Mouse (Mus musculus) CH12.LX (cell line): ENCODE data around the gene Plxna1. TPM values are rescaled to one million over a fixed set of nuclear protein-coding genes. Genes with fewer than 3 reads are reported as not detected.

Experiments used
- DNase-seq: peaks from one replicate; pipeline ENCODE4 v3.0.0-alpha.2; 2013; ENCODE audit errors: extremely low read depth
- H3K27ac ChIP-seq: 2 replicates; pipeline ENCODE4 v1.5.1; 2012; ENCODE audit warnings: low read depth, mild to moderate bottlenecking, control low read depth, moderate library complexity; ENCODE audit not compliant: insufficient read depth
- H3K27me3 ChIP-seq: replicated peaks from 2 replicates; pipeline ENCODE3; 2012; ENCODE audit warnings: inconsistent platforms
- H3K36me3 ChIP-seq, 2 experiments: replicated peaks in 1 of 2; 2 replicates each; pipeline versions ENCODE3 to v1.6.1; 2012; ENCODE audit warnings: inconsistent platforms in 1 of 2, low read length in 1 of 2, mild to moderate bottlenecking in 1 of 2, mixed read lengths in 1 of 2, moderate library complexity in 1 of 2; ENCODE audit not compliant: control insufficient read depth in 1 of 2, insufficient read depth in 1 of 2
- H3K4me1 ChIP-seq, 2 experiments: 2 replicates each; pipeline ENCODE4 v1.6.1; 2012; ENCODE audit warnings: inconsistent platforms in 1 of 2, moderate library complexity in 1 of 2; ENCODE audit not compliant: insufficient read depth in 2 of 2, control insufficient read depth in 1 of 2
- H3K4me2 ChIP-seq: 2 replicates; pipeline ENCODE4 v1.6.1; 2012; ENCODE audit warnings: low read depth, mild to moderate bottlenecking, control low read depth; ENCODE audit not compliant: poor library complexity, insufficient read depth, severe bottlenecking
- H3K4me3 ChIP-seq, 3 experiments: fragments of 150-350 bp in 1 of 3; sonication (generic) in 1 of 3; replicated peaks in 1 of 3; 2 replicates each; pipeline versions ENCODE3 to v1.5.1; 2011 to 2012; ENCODE audit warnings: low read depth in 2 of 3, low read length in 2 of 3, mild to moderate bottlenecking in 2 of 3, moderate library complexity in 2 of 3, control low read depth in 1 of 3, improper control_type of control experiment in 1 of 3, inconsistent platforms in 1 of 3, mixed read lengths in 1 of 3; ENCODE audit not compliant: poor library complexity in 1 of 3
- H3K79me2 ChIP-seq: replicated peaks from 2 replicates; pipeline ENCODE4 v1.6.1; 2012; ENCODE audit warnings: mild to moderate bottlenecking, moderate library complexity; ENCODE audit not compliant: control insufficient read depth, poor library complexity, insufficient read depth, severe bottlenecking; ENCODE audit errors: extremely low read depth
- H3K9ac ChIP-seq: 2 replicates; pipeline ENCODE4 v1.6.1; 2012; ENCODE audit warnings: low read depth, mild to moderate bottlenecking, control low read depth, moderate library complexity; ENCODE audit not compliant: insufficient read depth
- H3K9me3 ChIP-seq: replicated peaks from 2 replicates; pipeline ENCODE3; 2012; ENCODE audit warnings: low read length, inconsistent platforms, mixed read lengths
- BHLHE40 ChIP-seq: IDR thresholded peaks from 2 replicates; pipeline ENCODE4 v1.6.1; 2011; ENCODE audit warnings: mild to moderate bottlenecking, low read depth, low read length, improper control_type of control experiment
- CHD1 ChIP-seq: IDR thresholded peaks from 2 replicates; pipeline ENCODE4 v1.6.1; 2012; ENCODE audit warnings: low read depth, low read length, improper control_type of control experiment, inconsistent platforms
- CTCF ChIP-seq, 2 experiments: IDR thresholded peaks in 1 of 2; conservative IDR thresholded peaks in 1 of 2; 2 replicates each; pipeline ENCODE4 v1.5.1; 2011 to 2012; ENCODE audit warnings: low read depth in 2 of 2, low read length in 2 of 2, improper control_type of control experiment in 1 of 2, inconsistent platforms in 1 of 2, mild to moderate bottlenecking in 1 of 2, moderate library complexity in 1 of 2
- ELF1 ChIP-seq: IDR thresholded peaks from 2 replicates; pipeline ENCODE4 v1.6.1; 2014; ENCODE audit warnings: low read depth, mild to moderate bottlenecking, inconsistent platforms, low read length, improper control_type of control experiment
- HCFC1 ChIP-seq: IDR thresholded peaks from 2 replicates; pipeline ENCODE4 v1.6.1; 2012; ENCODE audit warnings: low read depth, mild to moderate bottlenecking, inconsistent platforms, low read length, improper control_type of control experiment
- POLR2AphosphoS2 ChIP-seq: IDR thresholded peaks from 2 replicates; pipeline ENCODE4 v1.6.1; 2011; ENCODE audit warnings: low read depth, low read length, improper control_type of control experiment
- USF2 ChIP-seq: conservative IDR thresholded peaks from 2 replicates; pipeline ENCODE4 v1.6.1; 2011; ENCODE audit warnings: low read depth, low read length, improper control_type of control experiment
- ZKSCAN1 ChIP-seq: IDR thresholded peaks from 2 replicates; pipeline ENCODE4 v1.6.1; 2012; ENCODE audit warnings: low read depth, inconsistent platforms, low read length, improper control_type of control experiment, borderline replicate concordance
- dilution Hi-C: fragments of 300-500 bp; cut with MboI; formaldehyde crosslinking; loops from 2 replicates; pipeline ENCODE4 v1.14.3; 2020; ENCODE audit warnings: low sequenced_read_pairs; ENCODE audit not compliant: extremely low pct_unique_long_range_greater_than_20kb, extremely low pct_ligation_motif_present
- in situ Hi-C: fragments of 300-500 bp; cut with MboI; formaldehyde crosslinking; loops from 3 replicates; pipeline ENCODE4 v1.14.3; 2019; ENCODE audit warnings: low sequenced_read_pairs, low pct_ligation_motif_present, low pct_unique_long_range_greater_than_20kb, mixed read lengths
- polyA plus RNA-seq: library from polyadenylated mRNA; unstranded; fragments of >175 nt; gene quantifications from 2 replicates; pipeline ENCODE4 v1.2.1, GENCODE M21; 2012; ENCODE audit warnings: low read depth; ENCODE audit not compliant: insufficient read length
- total RNA-seq, 2 experiments: library from RNA; depleted of rRNA; stranded (reverse); fragments of 300-350 nt in 1 of 2; fragments of >200 nt in 1 of 2; gene quantifications; 2 replicates each; pipeline ENCODE4 v1.2.3; 2012 to 2014

The Plxna1 gene
- total and polyA plus RNA-seq, 3 experiments: 8.9 to 29.5 (median 18.5) TPM

- peak overlapping the region in 1 of 3 experiments; percentile 54 for H3K4me3 ChIP-seq
- TF ChIP-seq CHD1: no peak
- no peak for TF ChIP-seq POLR2AphosphoS2
- TF ChIP-seq ELF1: no peak
- TF ChIP-seq, all 38 proteins: peak for 0
- dilution Hi-C loops (no loop called here), in situ Hi-C loops (no loop called here)
- peaks cover 6 to 33% of the 10 kb centered on the region in 2 experiments for H3K36me3 ChIP-seq
- H3K4me2 ChIP-seq: no peak overlapping the region
- H3K27ac ChIP-seq: no peak overlapping the region
- no peaks in the 10 kb centered on the region for H3K79me2 ChIP-seq
- H3K9me3 ChIP-seq: peaks cover 10% of the 10 kb centered on the region
- H3K27me3 ChIP-seq: no peaks in the 10 kb centered on the region
- no peak for DNase-seq
- H3K9ac ChIP-seq: no peak overlapping the region
- peaks cover 39 to 86% of the 10 kb centered on the region in 2 experiments for H3K4me1 ChIP-seq
These were observed 77.3 kb downstream of the Plxna1 start for GRCm38 (mm10) chr6:89285116-89285515.

GRCm38 (mm10) chr6:89283095-89283494, 79.3 kb downstream of the Plxna1 start:
- in situ Hi-C loops: no loop called here

GRCm38 (mm10) chr6:89282626-89283025, 79.8 kb downstream of the Plxna1 start:
- no peaks in the 10 kb centered on the region for H3K27me3 ChIP-seq
- TF ChIP-seq ELF1 (0 out of 2 replicates have a peak, but pooled peaks have one; percentile 10), USF2 (no peak), HCFC1 (no peak), BHLHE40 (no peak)
- H3K9ac ChIP-seq: no peak overlapping the region
- dilution Hi-C loops (no loop called here), in situ Hi-C loops (no loop called here)
- no peak overlapping the region for H3K4me2 ChIP-seq
- no peak overlapping the region for H3K27ac ChIP-seq
- peaks cover 10% of the 10 kb centered on the region for H3K9me3 ChIP-seq
- DNase-seq: no peak
- H3K4me3 ChIP-seq: no peak overlapping the region
- peaks cover 35 to 80% of the 10 kb centered on the region in 2 experiments for H3K4me1 ChIP-seq
- H3K36me3 ChIP-seq: peaks cover 6 to 42% of the 10 kb centered on the region in 2 experiments
- no peaks in the 10 kb centered on the region for H3K79me2 ChIP-seq

More at GRCm38 (mm10) chr6:89283095-89283494, 79.3 kb downstream of the Plxna1 start:
- no peak overlapping the region for H3K4me2 ChIP-seq
- H3K36me3 ChIP-seq: peaks cover 6 to 39% of the 10 kb centered on the region in 2 experiments
- H3K9ac ChIP-seq: no peak overlapping the region
- peaks cover 10% of the 10 kb centered on the region for H3K9me3 ChIP-seq
- H3K27ac ChIP-seq: no peak overlapping the region
- DNase-seq: no peak
- no peaks in the 10 kb centered on the region for H3K27me3 ChIP-seq
- TF ChIP-seq CTCF (conservative IDR thresholded peaks at IDR 0.05 in 1 of 2, IDR thresholded peaks at IDR 0.05 in 1 of 2; ENCODE audit: low read depth in 2 of 2, low read length in 2 of 2) (peak in 1 of 2 experiments; percentile 14; a peak in 1 of 4 replicates), ZKSCAN1 (no peak)
- H3K4me3 ChIP-seq: no peak overlapping the region
- no peaks in the 10 kb centered on the region for H3K79me2 ChIP-seq
- dilution Hi-C loops: no loop called here
- H3K4me1 ChIP-seq: peaks cover 35 to 82% of the 10 kb centered on the region in 2 experiments
